Mouse (Mus musculus) embryo, embryonic 11 days (tissue): ENCODE data around the gene Tnpo1.

ENCODE experiments used
- DNase-seq: peaks from one replicate; pipeline ENCODE4 v3.0.0-alpha.2; 2015

The Tnpo1 gene

GRCm38 (mm10) chr13:98924897-98925485 is 1.2 kb downstream of the Tnpo1 start:
- no peak for DNase-seq

- no peak for DNase-seq
Observed at GRCm38 (mm10) chr13:98922806-98923205, 3.4 kb downstream of the Tnpo1 start.

- no peak for DNase-seq
Observed at GRCm38 (mm10) chr13:98921276-98921675, 4.9 kb downstream of the Tnpo1 start.

GRCm38 (mm10) chr13:98920300-98920699 is 5.9 kb downstream of the Tnpo1 start:
- no peak for DNase-seq

GRCm38 (mm10) chr13:98919695-98920094 is 6.5 kb downstream of the Tnpo1 start:
- no peak for DNase-seq

GRCm38 (mm10) chr13:98917851-98918250 is 8.3 kb downstream of the Tnpo1 start:
- DNase-seq = no peak

GRCm38 (mm10) chr13:98915591-98915990 is 10.6 kb downstream of the Tnpo1 start:
- no peak for DNase-seq

GRCm38 (mm10) chr13:98914844-98915212 is 11.4 kb downstream of the Tnpo1 start:
- no peak for DNase-seq

GRCm38 (mm10) chr13:98914010-98914843 is 12.0 kb downstream of the Tnpo1 start:
- no peak for DNase-seq

- DNase-seq = no peak
Observed at GRCm38 (mm10) chr13:98913196-98913595, 13.0 kb downstream of the Tnpo1 start.

GRCm38 (mm10) chr13:98912602-98913001 is 13.6 kb downstream of the Tnpo1 start:
- DNase-seq = no peak

GRCm38 (mm10) chr13:98910801-98911200 is 15.4 kb downstream of the Tnpo1 start:
- no peak for DNase-seq

- DNase-seq = no peak
Observed at GRCm38 (mm10) chr13:98904608-98905007, 21.6 kb downstream of the Tnpo1 start.

GRCm38 (mm10) chr13:98902366-98903025 is 23.7 kb downstream of the Tnpo1 start:
- no peak for DNase-seq

- DNase-seq = no peak
Observed at GRCm38 (mm10) chr13:98899550-98899949, 26.6 kb downstream of the Tnpo1 start.

GRCm38 (mm10) chr13:98897577-98897976 is 28.6 kb downstream of the Tnpo1 start:
- DNase-seq = no peak

GRCm38 (mm10) chr13:98896434-98897126 is 29.6 kb downstream of the Tnpo1 start:
- DNase-seq = no peak

- DNase-seq = no peak
Observed at GRCm38 (mm10) chr13:98896013-98896412, 30.2 kb downstream of the Tnpo1 start.

- DNase-seq = no peak
Observed at GRCm38 (mm10) chr13:98894900-98895299, 31.3 kb downstream of the Tnpo1 start.

- DNase-seq = no peak
Observed at GRCm38 (mm10) chr13:98891443-98891842, 34.7 kb downstream of the Tnpo1 start.

- DNase-seq = peak; percentile 95
Observed at GRCm38 (mm10) chr13:98890871-98891219, 35.3 kb downstream of the Tnpo1 start.

GRCm38 (mm10) chr13:98890137-98890870 is 35.9 kb downstream of the Tnpo1 start:
- peak; percentile 77 for DNase-seq

GRCm38 (mm10) chr13:98889211-98889610 is 37.0 kb downstream of the Tnpo1 start:
- peak; percentile 14 for DNase-seq
